Mouse (Mus musculus): ENCODE results near the gene Man1a. TPM values are rescaled to one million over a fixed set of nuclear protein-coding genes. Genes with fewer than 3 reads are reported as not detected.
A peak's percentile ranks its signal among the peaks of the same experiment; 100 is the strongest.

The Man1a gene
- total RNA-seq, 2 experiments from 2014 or later = 24.8 to 27.3 TPM

- intact Hi-C loops (cut with DNase I) = loop anchor here (5.0 to 10.0 kb wide), 4 partner anchors 213 to 1909 kb away; no protein-coding TSS in a partner anchor
- peak overlapping the region; percentile 63 for H3K27ac ChIP-seq
- DNase-seq (ENCODE audit: extremely low spot score in 1 of 2, low spot score in 2 of 2) = peak; percentile 90
Observed at GRCm38 (mm10) chr10:54075441-54076010, 883 bp downstream of the Man1a start.

DNA sequence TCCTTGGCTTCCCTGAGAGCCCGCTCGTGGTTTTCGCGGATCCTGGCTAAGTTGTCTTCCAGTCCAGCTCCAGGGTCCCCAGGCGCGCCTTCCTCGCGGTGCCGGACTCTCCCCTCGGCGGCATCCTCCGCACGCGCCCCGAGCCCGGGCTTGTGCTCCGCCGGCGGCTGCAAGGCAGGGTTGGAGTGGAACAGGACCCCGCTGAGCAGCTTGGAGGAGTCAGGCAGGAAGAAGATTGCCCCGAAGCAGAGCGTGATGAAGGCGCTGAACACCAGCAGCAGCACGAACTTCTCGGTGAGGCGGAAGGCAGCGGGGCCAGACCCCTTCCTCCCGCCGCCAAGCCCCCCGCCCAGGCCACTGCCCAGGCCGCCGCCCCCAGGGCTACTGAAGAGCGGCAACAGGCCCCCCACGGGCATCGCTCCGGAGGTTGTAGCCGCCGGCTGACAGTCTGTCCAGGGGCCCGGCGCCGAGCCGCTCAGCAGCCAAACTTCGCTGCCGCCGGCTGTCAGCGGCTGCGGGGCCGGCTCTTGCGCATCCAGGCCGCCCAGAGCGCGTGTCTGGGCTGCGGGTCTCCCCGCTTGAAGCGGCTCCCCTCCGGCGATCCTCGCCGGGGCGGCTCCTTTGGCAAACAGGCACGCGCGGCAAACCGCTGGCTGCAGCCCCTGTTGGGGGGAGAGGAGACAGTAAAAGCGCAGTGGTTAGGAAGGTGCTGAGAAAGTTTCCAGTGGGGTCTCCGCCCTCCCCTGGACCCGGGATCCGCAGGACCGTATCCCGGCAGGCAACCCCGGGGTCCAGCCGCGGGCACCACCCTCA, 1.6 kb downstream of the Man1a start:
- H3K4me3 ChIP-seq = peak overlapping the region; percentile 82
- no peak for TF ChIP-seq CTCF (IDR thresholded peaks at IDR 0.05)
- intact Hi-C loops (cut with DNase I) = loop anchor here (5.0 to 10.0 kb wide), 4 partner anchors 213 to 1910 kb away; no protein-coding TSS in a partner anchor
- peak; percentile 34 to 48 for DNase-seq (ENCODE audit: extremely low spot score in 1 of 2, low spot score in 2 of 2)
- peak overlapping the region; percentile 63 for H3K27ac ChIP-seq

More at GRCm38 (mm10) chr10:54075441-54076010, 883 bp downstream of the Man1a start:
- peak overlapping the region; percentile 82 for H3K4me3 ChIP-seq
- TF ChIP-seq CTCF (IDR thresholded peaks at IDR 0.05) = no peak

- Histone ChIP-seq H3K27ac (peak overlapping the region; percentile 63; the same call in 1 of the 2 replicates), H3K4me3 (peak overlapping the region; percentile 82)
- no peak for TF ChIP-seq CTCF (IDR thresholded peaks at IDR 0.05)
- DNase-seq (ENCODE audit: extremely low spot score in 1 of 2, low spot score in 2 of 2) = peak in 1 of 2 experiments; percentile 14
- intact Hi-C loops (cut with DNase I) = loop anchor here (10.0 kb wide), 2 partner anchors 1691 to 1911 kb away; no protein-coding TSS in a partner anchor
Observed at GRCm38 (mm10) chr10:54074247-54074608, 2.2 kb downstream of the Man1a start.

- Histone ChIP-seq H3K4me3 (peak overlapping the region; percentile 82), H3K27ac (peak overlapping the region; percentile 63; the same call in 1 of the 2 replicates)
- no peak for TF ChIP-seq CTCF (IDR thresholded peaks at IDR 0.05)
- intact Hi-C loops (cut with DNase I) = loop anchor here (10.0 kb wide), 2 partner anchors 1691 to 1911 kb away; no protein-coding TSS in a partner anchor
- DNase-seq (ENCODE audit: extremely low spot score in 1 of 2, low spot score in 2 of 2) = no peak
Observed at GRCm38 (mm10) chr10:54073641-54074203, 2.7 kb downstream of the Man1a start.

- no peak overlapping the region for H3K27ac ChIP-seq
- DNase-seq (ENCODE audit: extremely low spot score in 1 of 2, low spot score in 2 of 2) = no peak
- H3K4me3 ChIP-seq = peak overlapping the region; percentile 82
- no peak for TF ChIP-seq CTCF (IDR thresholded peaks at IDR 0.05)
- intact Hi-C loops (cut with DNase I) = loop anchor here (10.0 kb wide), 2 partner anchors 1692 to 1912 kb away; no protein-coding TSS in a partner anchor
Observed at GRCm38 (mm10) chr10:54072336-54072735, 4.1 kb downstream of the Man1a start.

GRCm38 (mm10) chr10:54070496-54070895, 5.9 kb downstream of the Man1a start:
- no peak for DNase-seq (ENCODE audit: extremely low spot score in 1 of 2, low spot score in 2 of 2)
- no peak overlapping the region for H3K4me3 ChIP-seq
- H3K27ac ChIP-seq = no peak overlapping the region
- intact Hi-C loops (cut with DNase I) = loop anchor here (10.0 kb wide), 2 partner anchors 1694 to 1914 kb away; no protein-coding TSS in a partner anchor
- TF ChIP-seq CTCF (IDR thresholded peaks at IDR 0.05) = no peak

DNA sequence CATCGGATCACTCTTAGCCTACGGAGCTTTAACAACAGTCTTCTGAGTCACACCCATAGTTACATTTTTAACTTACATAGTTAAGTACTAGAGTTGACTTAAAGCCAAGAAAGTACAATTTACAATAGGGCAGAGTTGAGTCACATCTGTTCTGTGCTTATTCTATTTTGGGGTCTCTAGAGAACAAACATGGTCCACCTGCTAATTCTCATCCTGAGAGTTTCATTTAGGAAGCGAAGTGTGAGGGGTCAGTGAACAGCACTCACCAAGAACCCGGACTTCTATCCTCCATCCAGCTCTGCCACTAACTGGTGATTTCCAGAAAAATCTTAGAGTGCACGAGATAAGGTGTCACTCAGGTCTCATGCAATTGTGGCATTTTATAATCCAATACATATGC, 7.0 kb downstream of the Man1a start:
- TF ChIP-seq CTCF (IDR thresholded peaks at IDR 0.05) = no peak
- intact Hi-C loops (cut with DNase I) = no loop called here
- no peak overlapping the region for H3K27ac ChIP-seq
- DNase-seq (ENCODE audit: extremely low spot score in 1 of 2, low spot score in 2 of 2) = no peak
- H3K4me3 ChIP-seq = no peak overlapping the region

GRCm38 (mm10) chr10:54066683-54067082, 9.7 kb downstream of the Man1a start:
- no peak for DNase-seq (ENCODE audit: extremely low spot score in 1 of 2, low spot score in 2 of 2)
- no peak overlapping the region for H3K4me3 ChIP-seq
- intact Hi-C loops (cut with DNase I) = no loop called here
- TF ChIP-seq CTCF (IDR thresholded peaks at IDR 0.05) = no peak
- H3K27ac ChIP-seq = no peak overlapping the region

DNA sequence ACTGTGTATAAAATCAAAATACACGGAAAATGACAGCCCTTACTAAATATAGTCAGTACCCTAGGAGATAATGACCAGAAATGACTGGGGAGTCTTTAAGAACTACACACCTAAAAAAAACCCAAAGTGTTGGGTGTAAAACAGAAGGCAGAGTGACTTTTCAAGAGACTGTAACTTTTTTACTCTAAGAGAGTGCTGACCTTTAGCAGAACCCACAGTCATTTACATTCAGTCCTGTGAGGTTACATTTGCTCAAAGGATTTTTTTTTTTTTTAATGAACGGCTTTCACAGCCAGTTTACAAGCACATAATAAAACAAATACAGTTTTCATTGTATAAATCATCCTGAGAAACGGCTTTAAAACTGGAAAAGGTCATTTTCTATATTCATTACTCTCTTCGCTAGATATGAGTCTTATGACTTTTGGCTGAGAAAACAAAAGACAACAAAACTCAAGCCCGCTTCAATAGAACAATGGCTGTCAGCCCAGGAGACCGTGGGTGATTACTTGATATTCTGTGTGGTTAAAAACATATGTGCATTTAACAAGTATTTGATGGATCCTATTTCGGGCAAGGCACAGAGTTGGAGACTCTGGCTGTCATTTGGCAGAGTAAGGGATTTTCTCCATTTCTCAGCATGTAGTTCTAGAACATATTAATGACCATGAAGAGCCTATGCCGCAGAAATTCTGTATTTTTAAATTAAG, 12.7 kb downstream of the Man1a start:
- Histone ChIP-seq H3K4me3 (no peak overlapping the region), H3K27ac (no peak overlapping the region)
- intact Hi-C loops (cut with DNase I) = no loop called here
- DNase-seq (ENCODE audit: extremely low spot score in 1 of 2, low spot score in 2 of 2) = no peak
- no peak for TF ChIP-seq CTCF (IDR thresholded peaks at IDR 0.05)

GRCm38 (mm10) chr10:54062835-54063234, 13.6 kb downstream of the Man1a start:
- no peak overlapping the region for H3K27ac ChIP-seq
- no peak for DNase-seq (ENCODE audit: extremely low spot score in 1 of 2, low spot score in 2 of 2)
- intact Hi-C loops (cut with DNase I) = no loop called here
- no peak overlapping the region for H3K4me3 ChIP-seq
- no peak for TF ChIP-seq CTCF (IDR thresholded peaks at IDR 0.05)

DNA sequence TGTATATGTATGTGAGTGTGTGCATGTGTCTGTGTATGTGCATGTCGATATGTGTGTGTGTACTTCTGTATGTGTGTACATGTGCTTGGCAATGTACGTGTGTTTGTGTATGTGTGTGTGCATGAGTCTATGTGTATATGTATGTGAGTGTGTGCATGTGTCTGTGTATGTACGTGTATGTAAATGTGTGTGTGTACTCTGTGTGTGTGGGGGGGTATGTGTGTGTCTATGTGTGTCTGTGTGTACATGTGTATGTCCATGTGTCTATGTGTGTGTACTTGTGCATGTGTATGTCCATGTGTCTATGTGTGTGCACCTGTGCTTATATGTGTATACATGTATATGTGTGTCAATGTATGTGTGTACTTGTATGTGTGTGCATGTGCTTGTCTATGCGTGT, 15.2 kb downstream of the Man1a start:
- Histone ChIP-seq H3K27ac (no peak overlapping the region), H3K4me3 (no peak overlapping the region)
- intact Hi-C loops (cut with DNase I) = no loop called here
- no peak for TF ChIP-seq CTCF (IDR thresholded peaks at IDR 0.05)
- DNase-seq (ENCODE audit: extremely low spot score in 1 of 2, low spot score in 2 of 2) = no peak

All from left cerebral cortex, adult 2 months (tissue).